Mouse (Mus musculus) embryonic facial prominence, embryonic 11.5 days (tissue): ENCODE results near the gene Ntpcr. TPM values are rescaled to one million over a fixed set of nuclear protein-coding genes. Genes with fewer than 3 reads are reported as not detected.

Experiments used
- ATAC-seq: fragments of 200-750 bp; cut with Nextera tagmentation; replicated peaks from 2 replicates; pipeline ENCODE4 v1.8.0; 2017; ENCODE audit warnings: low read depth; ENCODE audit not compliant: insufficient number of reproducible peaks, low FRiP score, low TSS enrichment
- DNase-seq: peaks from one replicate; pipeline ENCODE4 v3.0.0-alpha.2; 2015; ENCODE audit warnings: low spot score
- H3K27ac ChIP-seq: fragments of 300-500 bp; sonication (generic); replicated peaks from 2 replicates; pipeline ENCODE4 v1.5.1; 2014; ENCODE audit warnings: mild to moderate bottlenecking, low read depth, low read length, control low read depth
- H3K27me3 ChIP-seq: fragments of 300-500 bp; sonication (generic); 2 replicates; pipeline ENCODE4 v1.6.1; 2014; ENCODE audit warnings: mild to moderate bottlenecking, low read length, moderate library complexity, mixed read lengths; ENCODE audit not compliant: control insufficient read depth, insufficient read depth
- H3K36me3 ChIP-seq: fragments of 300-500 bp; sonication (generic); replicated peaks from 2 replicates; pipeline ENCODE4 v1.6.1; 2014; ENCODE audit warnings: low read depth, mild to moderate bottlenecking, low read length, moderate library complexity, mixed read lengths; ENCODE audit not compliant: control insufficient read depth, insufficient read depth
- H3K4me1 ChIP-seq: fragments of 300-500 bp; sonication (generic); 2 replicates; pipeline ENCODE4 v1.6.1; 2014; ENCODE audit warnings: low read length, mixed read lengths; ENCODE audit not compliant: control insufficient read depth, insufficient read depth
- H3K4me2 ChIP-seq: fragments of 300-500 bp; sonication (generic); 2 replicates; pipeline ENCODE4 v1.6.1; 2014; ENCODE audit warnings: low read depth, mild to moderate bottlenecking, control low read depth, low read length, moderate library complexity
- H3K4me3 ChIP-seq: fragments of 300-500 bp; sonication (generic); 2 replicates; pipeline ENCODE4 v1.5.1; 2014; ENCODE audit warnings: low read depth, low read length, control low read depth
- H3K9ac ChIP-seq: fragments of 300-500 bp; sonication (generic); replicated peaks from 2 replicates; pipeline ENCODE4 v1.6.1; 2014; ENCODE audit warnings: mild to moderate bottlenecking, control low read depth, low read length
- H3K9me3 ChIP-seq: fragments of 300-500 bp; sonication (generic); replicated peaks from 2 replicates; pipeline ENCODE4 v1.6.1; 2016; ENCODE audit warnings: mild to moderate bottlenecking, low read length, inconsistent platforms, mixed read lengths; ENCODE audit not compliant: control insufficient read depth
- WGBS: fragments of 180-500 bp; shearing (Covaris S2); extraction: QIAGEN DNeasy Blood & Tissue Kit; methylation state at CpG from one replicate; pipeline ENCODE4 v1.1.7; 2014; 5-methylcytosine and 5-hydroxymethylcytosine counted together
- polyA plus RNA-seq: library from polyadenylated mRNA; unstranded; fragments of >200 nt; fragmentation: Nextera tagmentation; extraction: Ambion mirVana; gene quantifications from 2 replicates; pipeline ENCODE4 v1.2.1, GENCODE M21; 2014

Gene Ntpcr
- polyA plus RNA-seq, 1 experiment from 2014 or later: 23.8 TPM

GRCm38 (mm10) chr8:125772300-125772699 is 42.5 kb downstream of the Ntpcr start:
- Histone ChIP-seq H3K27me3 (no peaks in the 10 kb centered on the region), H3K27ac (no peak overlapping the region), H3K4me2 (no peak overlapping the region), H3K9ac (no peak overlapping the region), H3K9me3 (no peaks in the 10 kb centered on the region), H3K36me3 (no peaks in the 10 kb centered on the region), H3K4me1 (no peaks in the 10 kb centered on the region), H3K4me3 (no peak overlapping the region)
- DNase-seq: no peak
- ATAC-seq: no peak
- 36% methylated on average over 2 of the region's 2 CpGs for WGBS

GRCm38 (mm10) chr8:125773281-125773803 is 43.6 kb downstream of the Ntpcr start:
- Histone ChIP-seq H3K27me3 (no peaks in the 10 kb centered on the region), H3K4me1 (no peaks in the 10 kb centered on the region), H3K9ac (no peak overlapping the region), H3K9me3 (no peaks in the 10 kb centered on the region), H3K4me3 (no peak overlapping the region), H3K27ac (no peak overlapping the region), H3K4me2 (no peak overlapping the region), H3K36me3 (no peaks in the 10 kb centered on the region)
- WGBS: 45% methylated on average over 7 of the region's 7 CpGs
- ATAC-seq (no peak), DNase-seq (no peak)

GRCm38 (mm10) chr8:125775031-125775430 is 45.3 kb downstream of the Ntpcr start:
- 57% methylated on average over 3 of the region's 3 CpGs for WGBS
- no peak overlapping the region for H3K9ac ChIP-seq
- H3K36me3 ChIP-seq: no peaks in the 10 kb centered on the region

GRCm38 (mm10) chr8:125776314-125776713 is 46.6 kb downstream of the Ntpcr start:
- Histone ChIP-seq H3K4me2 (no peak overlapping the region), H3K27ac (no peak overlapping the region), H3K36me3 (no peaks in the 10 kb centered on the region), H3K4me3 (no peak overlapping the region), H3K4me1 (no peaks in the 10 kb centered on the region), H3K27me3 (no peaks in the 10 kb centered on the region), H3K9ac (no peak overlapping the region), H3K9me3 (no peaks in the 10 kb centered on the region)
- 89% methylated on average over 3 of the region's 3 CpGs for WGBS
- ATAC-seq (no peak), DNase-seq (no peak)

More at GRCm38 (mm10) chr8:125775031-125775430, 45.3 kb downstream of the Ntpcr start:
- no peak overlapping the region for H3K27ac ChIP-seq
- H3K4me2 ChIP-seq: no peak overlapping the region
- DNase-seq (no peak), ATAC-seq (no peak)
- H3K27me3 ChIP-seq: no peaks in the 10 kb centered on the region
- H3K4me1 ChIP-seq: no peaks in the 10 kb centered on the region
- no peaks in the 10 kb centered on the region for H3K9me3 ChIP-seq
- H3K4me3 ChIP-seq: no peak overlapping the region

GRCm38 (mm10) chr8:125776800-125777199 is 47.0 kb downstream of the Ntpcr start:
- Histone ChIP-seq H3K27ac (no peak overlapping the region), H3K27me3 (no peaks in the 10 kb centered on the region), H3K9me3 (no peaks in the 10 kb centered on the region), H3K4me1 (no peaks in the 10 kb centered on the region), H3K4me3 (no peak overlapping the region), H3K9ac (no peak overlapping the region), H3K36me3 (no peaks in the 10 kb centered on the region), H3K4me2 (no peak overlapping the region)
- no peak for ATAC-seq
- 79% methylated on average over 6 of the region's 6 CpGs for WGBS
- no peak for DNase-seq

- Histone ChIP-seq H3K36me3 (no peaks in the 10 kb centered on the region), H3K9me3 (no peaks in the 10 kb centered on the region), H3K4me1 (no peaks in the 10 kb centered on the region), H3K4me3 (no peak overlapping the region), H3K4me2 (no peak overlapping the region), H3K27me3 (no peaks in the 10 kb centered on the region), H3K27ac (no peak overlapping the region), H3K9ac (no peak overlapping the region)
- no peak for ATAC-seq
- WGBS: 68% methylated on average over 12 of the region's 12 CpGs
- no peak for DNase-seq
Observed at GRCm38 (mm10) chr8:125777478-125778164, 47.9 kb downstream of the Ntpcr start.

- Histone ChIP-seq H3K27ac (no peak overlapping the region), H3K4me2 (no peak overlapping the region), H3K36me3 (no peaks in the 10 kb centered on the region), H3K9ac (no peak overlapping the region), H3K4me1 (no peaks in the 10 kb centered on the region), H3K27me3 (no peaks in the 10 kb centered on the region), H3K4me3 (no peak overlapping the region), H3K9me3 (no peaks in the 10 kb centered on the region)
- DNase-seq: no peak
- ATAC-seq: no peak
- WGBS: 89% methylated on average over 5 of the region's 5 CpGs
Observed at GRCm38 (mm10) chr8:125778919-125779318, 49.2 kb downstream of the Ntpcr start.

GRCm38 (mm10) chr8:125779656-125780055 is 49.9 kb downstream of the Ntpcr start:
- Histone ChIP-seq H3K4me2 (no peak overlapping the region), H3K27me3 (no peaks in the 10 kb centered on the region), H3K27ac (no peak overlapping the region), H3K36me3 (no peaks in the 10 kb centered on the region), H3K9ac (no peak overlapping the region), H3K4me3 (no peak overlapping the region), H3K4me1 (no peaks in the 10 kb centered on the region), H3K9me3 (no peaks in the 10 kb centered on the region)
- ATAC-seq (no peak), DNase-seq (no peak)
- WGBS: 78% methylated on average over 8 of the region's 8 CpGs
